Mouse (Mus musculus): Measurements from ENCODE around the gene Btn2a2. TPM values are rescaled to one million over a fixed set of nuclear protein-coding genes. Genes with fewer than 3 reads are reported as not detected.

Btn2a2 gene
- polyA plus RNA-seq, 1 experiment from 2014 or later, result 0.40 TPM

DNA sequence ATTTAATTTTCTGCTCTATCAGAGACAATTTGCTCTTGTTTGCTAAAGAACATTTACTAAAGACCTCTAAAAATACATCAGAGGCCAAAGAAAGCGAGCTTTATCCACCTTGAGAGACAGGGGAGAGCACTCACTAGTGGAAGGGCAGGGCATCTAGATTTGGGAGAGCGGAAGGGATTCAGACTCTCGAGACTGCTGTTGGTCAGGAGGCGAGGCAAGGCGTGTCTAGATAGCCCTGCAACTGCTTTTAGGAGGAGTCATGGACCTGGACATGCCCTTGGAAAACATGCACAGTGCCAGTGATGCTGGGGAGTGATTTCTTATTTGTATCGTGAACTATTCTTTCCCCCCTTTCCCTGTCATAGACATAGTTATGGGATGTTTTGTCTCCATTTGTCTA lies 6.9 kb upstream of the Btn2a2 start:
- Histone ChIP-seq H3K27ac (replicated peaks; ENCODE audit: low read depth, low read length) (no peak overlapping the region), H3K4me2 (ENCODE audit: low read depth, low read length) (no peak overlapping the region), H3K9ac (ENCODE audit: low read depth, low read length) (no peak overlapping the region), H3K36me3 (ENCODE audit: control insufficient read depth, insufficient read depth, low read length) (no peaks in the 10 kb centered on the region), H3K4me1 (ENCODE audit: control insufficient read depth, insufficient read depth, low read length) (no peaks in the 10 kb centered on the region), H3K27me3 (replicated peaks; ENCODE audit: control insufficient read depth, insufficient read depth, low read length) (no peaks in the 10 kb centered on the region), H3K4me3 (ENCODE audit: low read depth, low read length) (no peak overlapping the region), H3K9me3 (ENCODE audit: control insufficient read depth, low read length) (no peaks in the 10 kb centered on the region)
- no peak for ATAC-seq (ENCODE audit: low read depth)
- DNase-seq (ENCODE audit: low spot score), result no peak
- WGBS, result 75% methylated on average over 6 of the region's 6 CpGs

DNA sequence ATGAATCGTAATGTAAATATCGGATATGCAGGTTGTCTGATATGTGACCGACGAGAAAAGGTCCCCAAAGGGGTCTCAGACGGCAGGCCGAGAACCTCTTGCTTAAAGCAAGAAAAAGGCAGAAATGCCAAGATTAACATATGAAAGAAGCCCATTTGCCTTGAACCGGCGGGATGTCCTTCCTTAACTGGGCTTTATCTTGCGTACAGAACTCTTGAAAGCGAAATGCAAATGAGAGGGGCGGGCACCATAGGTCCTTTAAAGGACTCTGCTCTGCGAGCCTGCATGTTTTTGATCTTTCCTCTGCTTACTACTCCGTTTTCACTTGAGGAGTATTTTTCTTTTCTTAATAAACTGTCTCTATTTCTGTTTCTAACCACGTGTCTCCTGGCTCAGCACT lies 3.3 kb upstream of the Btn2a2 start:
- 10% methylated on average over 14 of the region's 14 CpGs for WGBS
- ATAC-seq (ENCODE audit: low read depth) (no peak), DNase-seq (ENCODE audit: low spot score) (peak; percentile 8)
- Histone ChIP-seq H3K4me2 (ENCODE audit: low read depth, low read length) (peak overlapping the region; percentile 28), H3K4me1 (ENCODE audit: control insufficient read depth, insufficient read depth, low read length) (peaks cover 6% of the 10 kb centered on the region; the same call in 1 of the 2 replicates), H3K36me3 (ENCODE audit: control insufficient read depth, insufficient read depth, low read length) (no peaks in the 10 kb centered on the region), H3K9me3 (ENCODE audit: control insufficient read depth, low read length) (no peaks in the 10 kb centered on the region), H3K27ac (replicated peaks; ENCODE audit: low read depth, low read length) (no peak overlapping the region), H3K27me3 (replicated peaks; ENCODE audit: control insufficient read depth, insufficient read depth, low read length) (no peaks in the 10 kb centered on the region), H3K4me3 (ENCODE audit: low read depth, low read length) (0 out of 2 replicates have a peak overlapping the region, but pooled peaks have one; percentile 16), H3K9ac (ENCODE audit: low read depth, low read length) (no peak overlapping the region)

DNA sequence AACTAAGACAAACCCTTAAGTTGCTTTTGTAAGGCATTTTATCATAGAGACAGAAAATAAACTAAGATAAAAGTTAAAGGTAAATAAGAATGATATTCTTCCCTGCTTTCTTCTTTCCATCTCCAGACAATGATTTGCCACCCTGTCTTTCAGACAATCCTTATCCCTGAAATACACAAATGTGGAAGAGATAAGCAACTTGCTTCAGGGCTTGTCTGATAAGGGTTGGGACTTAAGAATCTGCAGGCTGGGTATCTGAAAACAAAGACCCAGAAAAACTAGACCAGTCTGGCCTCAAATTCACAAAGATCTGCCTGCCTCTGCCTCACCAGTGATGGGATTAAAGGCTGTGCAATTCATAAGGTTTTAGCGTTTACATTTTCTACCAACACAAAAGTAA lies 2.6 kb upstream of the Btn2a2 start:
- Histone ChIP-seq H3K27ac (replicated peaks; ENCODE audit: low read depth, low read length) (no peak overlapping the region), H3K36me3 (ENCODE audit: control insufficient read depth, insufficient read depth, low read length) (no peaks in the 10 kb centered on the region), H3K4me2 (ENCODE audit: low read depth, low read length) (no peak overlapping the region), H3K4me1 (ENCODE audit: control insufficient read depth, insufficient read depth, low read length) (peaks cover 6% of the 10 kb centered on the region; the same call in 1 of the 2 replicates), H3K4me3 (ENCODE audit: low read depth, low read length) (no peak overlapping the region), H3K9me3 (ENCODE audit: control insufficient read depth, low read length) (no peaks in the 10 kb centered on the region), H3K27me3 (replicated peaks; ENCODE audit: control insufficient read depth, insufficient read depth, low read length) (no peaks in the 10 kb centered on the region), H3K9ac (ENCODE audit: low read depth, low read length) (no peak overlapping the region)
- WGBS, result 14% methylated on average over 1 of the region's 1 CpGs
- DNase-seq (ENCODE audit: low spot score) (no peak), ATAC-seq (ENCODE audit: low read depth) (no peak)

DNA sequence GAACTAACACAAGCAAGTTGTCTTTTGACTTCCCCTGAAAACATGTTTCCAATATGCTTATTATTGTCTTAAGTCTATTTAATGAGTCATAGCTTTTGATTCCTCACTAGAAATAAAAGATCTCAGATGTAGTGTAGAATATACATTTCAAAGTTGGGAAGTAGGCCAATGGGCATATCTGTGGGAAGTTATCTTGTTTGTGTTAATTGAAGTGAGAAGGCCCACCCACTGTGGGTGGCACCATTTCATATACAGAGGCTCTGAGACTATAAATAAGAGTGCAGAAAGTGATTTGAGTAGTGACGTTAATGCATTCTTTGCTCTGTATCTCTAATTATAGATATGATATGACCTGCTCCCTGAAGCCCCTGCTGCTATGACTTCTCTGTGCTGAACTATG lies 2.2 kb upstream of the Btn2a2 start:
- no peaks in the 10 kb centered on the region for H3K9me3 ChIP-seq (ENCODE audit: control insufficient read depth, low read length)
- H3K36me3 ChIP-seq (ENCODE audit: control insufficient read depth, insufficient read depth, low read length), result no peaks in the 10 kb centered on the region
- H3K27me3 ChIP-seq (replicated peaks; ENCODE audit: control insufficient read depth, insufficient read depth, low read length), result no peaks in the 10 kb centered on the region
- no peak overlapping the region for H3K4me2 ChIP-seq (ENCODE audit: low read depth, low read length)
- H3K4me3 ChIP-seq (ENCODE audit: low read depth, low read length), result no peak overlapping the region
- no peak overlapping the region for H3K27ac ChIP-seq (replicated peaks; ENCODE audit: low read depth, low read length)
- DNase-seq (ENCODE audit: low spot score) (no peak), ATAC-seq (ENCODE audit: low read depth) (no peak)
- H3K9ac ChIP-seq (ENCODE audit: low read depth, low read length), result no peak overlapping the region
- 82% methylated on average over 1 of the region's 1 CpGs for WGBS
- peaks cover 6% of the 10 kb centered on the region; the same call in 1 of the 2 replicates for H3K4me1 ChIP-seq (ENCODE audit: control insufficient read depth, insufficient read depth, low read length)

DNA sequence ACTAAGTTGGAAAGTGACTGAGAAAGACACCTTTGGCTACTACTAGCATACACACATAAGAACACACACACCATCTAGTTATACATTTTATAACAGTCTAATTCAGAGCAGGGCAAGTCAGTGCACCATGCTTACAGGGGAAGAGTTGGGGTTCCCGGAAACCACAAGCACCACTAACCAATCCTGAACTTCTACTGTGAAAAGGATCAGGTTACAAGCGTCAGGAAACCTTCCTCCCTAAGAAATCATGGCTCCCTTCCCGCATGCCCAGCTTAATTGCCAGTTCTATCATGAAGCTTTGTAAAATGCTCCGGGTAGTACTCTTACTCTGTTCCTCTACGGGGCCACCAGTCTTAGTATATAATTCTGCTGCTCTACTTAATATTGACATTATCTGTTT lies 3.4 kb downstream of the Btn2a2 start:
- H3K36me3 ChIP-seq (ENCODE audit: control insufficient read depth, insufficient read depth, low read length), result no peaks in the 10 kb centered on the region
- H3K9ac ChIP-seq (ENCODE audit: low read depth, low read length), result no peak overlapping the region
- ATAC-seq (ENCODE audit: low read depth), result no peak
- no peak overlapping the region for H3K27ac ChIP-seq (replicated peaks; ENCODE audit: low read depth, low read length)
- H3K4me2 ChIP-seq (ENCODE audit: low read depth, low read length), result no peak overlapping the region
- H3K27me3 ChIP-seq (replicated peaks; ENCODE audit: control insufficient read depth, insufficient read depth, low read length), result no peaks in the 10 kb centered on the region
- no peak overlapping the region for H3K4me3 ChIP-seq (ENCODE audit: low read depth, low read length)
- DNase-seq (ENCODE audit: low spot score), result peak; percentile 45
- H3K4me1 ChIP-seq (ENCODE audit: control insufficient read depth, insufficient read depth, low read length), result peaks cover 13% of the 10 kb centered on the region; the same call in 1 of the 2 replicates
- H3K9me3 ChIP-seq (ENCODE audit: control insufficient read depth, low read length), result no peaks in the 10 kb centered on the region
- WGBS, result 33% methylated on average over 5 of the region's 5 CpGs

DNA sequence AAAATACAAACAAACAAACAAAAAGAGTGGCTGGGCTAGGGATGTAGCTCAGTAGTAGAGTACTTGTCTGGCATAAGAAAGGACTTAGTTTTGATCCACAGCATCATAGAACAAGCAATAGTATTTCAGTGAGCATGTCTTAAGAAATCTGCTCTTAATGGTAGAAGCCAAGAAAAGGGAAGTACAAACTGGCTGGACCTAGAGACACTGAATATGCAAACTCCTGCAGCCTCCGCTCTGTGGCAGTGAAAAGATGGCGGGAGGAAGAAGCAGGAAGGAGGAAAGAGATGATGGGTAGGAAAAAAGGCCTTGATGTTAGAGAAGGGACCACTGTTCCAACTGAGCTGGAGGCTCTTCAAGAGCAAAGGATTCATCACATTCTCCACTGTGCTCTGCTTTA lies 5.5 kb downstream of the Btn2a2 start:
- no peak for ATAC-seq (ENCODE audit: low read depth)
- Histone ChIP-seq H3K9ac (ENCODE audit: low read depth, low read length) (no peak overlapping the region), H3K4me2 (ENCODE audit: low read depth, low read length) (no peak overlapping the region), H3K27ac (replicated peaks; ENCODE audit: low read depth, low read length) (no peak overlapping the region), H3K4me1 (ENCODE audit: control insufficient read depth, insufficient read depth, low read length) (peaks cover 12% of the 10 kb centered on the region; the same call in 1 of the 2 replicates), H3K27me3 (replicated peaks; ENCODE audit: control insufficient read depth, insufficient read depth, low read length) (no peaks in the 10 kb centered on the region), H3K36me3 (ENCODE audit: control insufficient read depth, insufficient read depth, low read length) (no peaks in the 10 kb centered on the region), H3K9me3 (ENCODE audit: control insufficient read depth, low read length) (no peaks in the 10 kb centered on the region), H3K4me3 (ENCODE audit: low read depth, low read length) (no peak overlapping the region)
- DNase-seq (ENCODE audit: low spot score), result no peak
- WGBS, result 85% methylated on average over 2 of the region's 2 CpGs

DNA sequence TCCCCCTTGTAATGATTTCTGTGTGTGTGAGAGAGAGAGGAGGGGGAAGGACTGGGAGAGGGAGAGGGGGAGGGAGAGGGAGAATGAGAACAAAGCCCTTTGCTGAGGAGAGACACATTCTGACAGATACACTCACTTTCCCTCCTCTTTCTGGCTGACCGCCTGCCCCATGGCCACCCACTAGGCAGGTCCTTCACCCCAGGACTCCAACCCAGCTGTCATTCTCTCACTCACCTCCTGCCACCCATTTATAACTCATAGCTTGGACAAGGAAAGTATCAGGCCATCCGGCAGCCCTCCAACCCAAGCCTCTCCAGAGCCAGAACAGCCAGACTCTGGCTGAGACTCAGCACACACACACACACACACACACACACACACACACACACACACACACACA lies 13.0 kb downstream of the Btn2a2 start:
- H3K4me3 ChIP-seq (ENCODE audit: low read depth, low read length), result no peak overlapping the region
- DNase-seq (ENCODE audit: low spot score), result no peak
- H3K27me3 ChIP-seq (replicated peaks; ENCODE audit: control insufficient read depth, insufficient read depth, low read length), result no peaks in the 10 kb centered on the region
- H3K9me3 ChIP-seq (ENCODE audit: control insufficient read depth, low read length), result no peaks in the 10 kb centered on the region
- no peaks in the 10 kb centered on the region for H3K36me3 ChIP-seq (ENCODE audit: control insufficient read depth, insufficient read depth, low read length)
- H3K27ac ChIP-seq (replicated peaks; ENCODE audit: low read depth, low read length), result no peak overlapping the region
- no peak for ATAC-seq (ENCODE audit: low read depth)
- 8% methylated on average over 2 of the region's 2 CpGs for WGBS
- H3K4me2 ChIP-seq (ENCODE audit: low read depth, low read length), result no peak overlapping the region
- H3K4me1 ChIP-seq (ENCODE audit: control insufficient read depth, insufficient read depth, low read length), result no peaks in the 10 kb centered on the region
- H3K9ac ChIP-seq (ENCODE audit: low read depth, low read length), result no peak overlapping the region

DNA sequence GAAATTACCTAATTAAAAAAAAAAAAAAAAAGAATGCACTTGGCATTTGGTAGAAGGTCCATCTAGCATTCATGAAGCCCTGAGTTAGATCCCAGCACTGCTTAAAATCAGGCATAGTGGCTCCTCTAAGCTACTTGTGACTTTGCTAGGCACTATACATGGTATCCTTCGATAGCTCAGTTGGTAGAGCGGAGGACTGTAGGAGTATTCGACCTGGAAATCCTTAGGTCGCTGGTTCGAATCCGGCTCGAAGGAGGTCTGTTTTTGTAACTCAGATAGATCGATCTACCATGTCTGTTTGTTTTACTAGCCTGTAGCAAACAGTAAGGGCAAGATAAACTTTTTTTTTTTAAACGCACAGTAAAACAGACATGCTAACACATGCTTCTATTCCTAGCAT lies 21.7 kb downstream of the Btn2a2 start:
- DNase-seq (ENCODE audit: low spot score) (peak; percentile 66), ATAC-seq (ENCODE audit: low read depth) (peak; percentile 69; the same call in 1 of the 2 replicates)
- Histone ChIP-seq H3K9ac (ENCODE audit: low read depth, low read length) (no peak overlapping the region), H3K36me3 (ENCODE audit: control insufficient read depth, insufficient read depth, low read length) (no peaks in the 10 kb centered on the region), H3K27ac (replicated peaks; ENCODE audit: low read depth, low read length) (no peak overlapping the region), H3K4me3 (ENCODE audit: low read depth, low read length) (no peak overlapping the region), H3K9me3 (ENCODE audit: control insufficient read depth, low read length) (no peaks in the 10 kb centered on the region), H3K4me2 (ENCODE audit: low read depth, low read length) (no peak overlapping the region), H3K27me3 (replicated peaks; ENCODE audit: control insufficient read depth, insufficient read depth, low read length) (no peaks in the 10 kb centered on the region), H3K4me1 (ENCODE audit: control insufficient read depth, insufficient read depth, low read length) (peaks cover 20% of the 10 kb centered on the region)
- 2% methylated on average over 9 of the region's 9 CpGs for WGBS

DNA sequence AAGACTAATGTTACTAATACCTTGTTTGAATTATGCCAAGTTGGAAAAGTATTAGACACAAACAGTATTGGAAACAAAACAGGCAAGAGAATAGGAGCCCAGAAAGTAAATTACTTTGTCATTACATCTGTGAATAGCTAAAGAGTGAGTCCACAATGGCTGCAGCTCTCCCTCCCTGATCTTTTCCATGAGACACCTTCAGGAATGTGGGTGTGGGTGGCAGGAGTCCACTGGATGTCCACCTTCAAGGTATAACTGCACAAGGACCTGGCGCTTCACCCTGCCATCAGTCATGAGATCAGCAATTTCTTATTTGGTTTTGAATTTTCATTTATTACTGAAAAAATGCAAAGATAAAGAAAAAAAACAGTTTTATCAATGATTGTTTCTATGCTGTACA lies 22.4 kb downstream of the Btn2a2 start:
- H3K4me1 ChIP-seq (ENCODE audit: control insufficient read depth, insufficient read depth, low read length), result peaks cover 20% of the 10 kb centered on the region
- no peaks in the 10 kb centered on the region for H3K27me3 ChIP-seq (replicated peaks; ENCODE audit: control insufficient read depth, insufficient read depth, low read length)
- no peak overlapping the region for H3K9ac ChIP-seq (ENCODE audit: low read depth, low read length)
- no peaks in the 10 kb centered on the region for H3K9me3 ChIP-seq (ENCODE audit: control insufficient read depth, low read length)
- no peak overlapping the region for H3K27ac ChIP-seq (replicated peaks; ENCODE audit: low read depth, low read length)
- no peak overlapping the region for H3K4me3 ChIP-seq (ENCODE audit: low read depth, low read length)
- 66% methylated on average over 1 of the region's 1 CpGs for WGBS
- H3K36me3 ChIP-seq (ENCODE audit: control insufficient read depth, insufficient read depth, low read length), result no peaks in the 10 kb centered on the region
- peak overlapping the region; percentile 65; the same call in 1 of the 2 replicates for H3K4me2 ChIP-seq (ENCODE audit: low read depth, low read length)
- DNase-seq (ENCODE audit: low spot score) (no peak), ATAC-seq (ENCODE audit: low read depth) (no peak)

All from embryonic facial prominence, embryonic 14.5 days (tissue).